Mouse (Mus musculus): ENCODE measurements around the gene Gm2a.

DNA sequence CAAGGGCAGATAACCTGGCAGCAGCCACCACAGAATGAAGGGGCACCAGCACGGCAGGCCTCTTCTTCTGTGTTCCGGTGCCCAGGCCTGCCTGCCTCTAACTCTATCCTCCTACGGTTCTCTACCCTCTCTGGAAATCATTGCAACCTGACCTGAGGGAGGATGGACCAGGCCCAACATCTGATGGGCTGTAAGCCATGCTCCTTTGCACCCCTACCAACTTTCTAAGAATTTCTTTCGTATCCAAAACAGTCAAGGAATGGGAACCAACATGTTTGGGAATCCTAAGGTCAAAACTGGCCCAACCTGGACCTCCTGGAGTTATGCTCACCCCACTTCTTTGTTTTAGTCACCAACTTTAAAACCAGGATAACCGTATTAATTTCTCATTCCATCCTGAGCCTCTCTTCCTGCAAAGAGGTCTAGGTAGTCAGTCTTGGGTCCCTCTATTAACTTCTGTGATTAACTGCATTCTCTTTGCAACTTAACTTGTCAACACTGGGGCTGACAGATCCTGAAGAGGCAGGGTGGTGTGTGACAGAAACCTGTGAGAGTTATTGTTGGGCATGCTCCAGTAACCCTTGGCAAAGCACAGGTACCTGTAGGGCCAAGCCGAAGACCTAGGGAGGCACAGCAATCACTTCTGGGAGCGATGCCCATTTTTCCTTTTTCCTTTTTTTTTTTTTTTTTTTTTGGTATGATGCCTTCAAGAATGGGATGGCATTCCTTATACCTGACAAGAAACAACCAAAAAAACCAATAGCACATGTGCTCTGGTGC is 11.8 kb downstream of the Gm2a start:
- TF ChIP-seq NRF1 (IDR thresholded peaks at IDR 0.05; ENCODE audit: insufficient read depth, low read depth, low read length, poor library complexity, severe bottlenecking) (no peak), POLR2A (IDR thresholded peaks at IDR 0.05; ENCODE audit: control insufficient read depth in 1 of 2, insufficient read depth in 1 of 2, low read depth in 1 of 2, low read length in 2 of 2, poor library complexity in 1 of 2) (no peak), GATA1 (IDR thresholded peaks at IDR 0.05; ENCODE audit: low read depth, low read length) (no peak), CTCF (IDR thresholded peaks at IDR 0.05 in 2 of 3, conservative IDR thresholded peaks at IDR 0.05 in 1 of 3; ENCODE audit: control insufficient read depth in 1 of 3, insufficient read depth in 1 of 3, low read depth in 2 of 3, low read length in 3 of 3, poor library complexity in 1 of 3, severe bottlenecking in 1 of 3) (no peak), HCFC1 (IDR thresholded peaks at IDR 0.05; ENCODE audit: low read depth, low read length) (no peak), MYB (IDR thresholded peaks at IDR 0.05; ENCODE audit: low read depth, low read length) (no peak), ZKSCAN1 (IDR thresholded peaks at IDR 0.05; ENCODE audit: low read depth, low read length) (no peak), ZMIZ1 (IDR thresholded peaks at IDR 0.05; ENCODE audit: low read depth, low read length) (no peak), SMC3 (IDR thresholded peaks at IDR 0.05; ENCODE audit: low read depth, low read length) (no peak), MAX (IDR thresholded peaks at IDR 0.05; ENCODE audit: low read length) (no peak), UBTF (IDR thresholded peaks at IDR 0.05; ENCODE audit: borderline replicate concordance, insufficient read depth, low read depth, low read length) (no peak)
